Mouse (Mus musculus): ENCODE measurements at regions not wholly inside any gene's neighbourhood (a gene's known extent, or its start where the extent isn't known, plus 50 kb on each side); places are given as distances from the start of the nearest gene placed in this dataset.

DNA sequence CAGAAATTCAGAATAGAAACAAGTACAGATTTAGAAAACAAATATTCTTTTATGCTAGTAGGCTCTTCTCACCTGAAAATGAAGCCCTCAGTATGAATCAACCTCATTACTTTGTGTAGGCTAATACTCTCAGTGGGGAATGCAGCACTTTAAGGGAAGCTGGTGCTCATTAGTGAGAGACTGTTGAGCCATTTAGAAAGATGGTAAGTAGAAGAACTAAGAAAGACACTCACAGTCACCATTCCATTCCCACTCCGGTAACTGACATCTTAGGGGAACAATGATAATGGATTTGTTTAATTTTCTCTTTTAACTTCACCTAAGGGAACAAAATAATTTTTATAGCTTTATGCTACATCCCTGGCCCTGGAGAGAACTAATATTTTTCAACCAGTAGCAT is 648.0 kb upstream of the Nova1 start:
- Histone ChIP-seq H3K4me1 (ENCODE audit: control insufficient read depth, insufficient read depth, low read length) (no peaks in the 10 kb centered on the region), H3K36me3 (ENCODE audit: control insufficient read depth, insufficient read depth, low read length) (no peaks in the 10 kb centered on the region), H3K4me3 (ENCODE audit: low read depth, low read length) (no peak overlapping the region), H3K27ac (ENCODE audit: low read depth, low read length) (no peak overlapping the region), H3K27me3 (ENCODE audit: control insufficient read depth, insufficient read depth, low read length) (no peaks in the 10 kb centered on the region), H3K4me2 (ENCODE audit: low read depth, low read length) (no peak overlapping the region), H3K9me3 (ENCODE audit: control insufficient read depth, low read length) (no peaks in the 10 kb centered on the region), H3K9ac (replicated peaks; ENCODE audit: low read depth, low read length) (no peak overlapping the region)
- 38% methylated on average over 1 of the region's 1 CpGs for WGBS
- no peak for ATAC-seq (ENCODE audit: low read depth)

DNA sequence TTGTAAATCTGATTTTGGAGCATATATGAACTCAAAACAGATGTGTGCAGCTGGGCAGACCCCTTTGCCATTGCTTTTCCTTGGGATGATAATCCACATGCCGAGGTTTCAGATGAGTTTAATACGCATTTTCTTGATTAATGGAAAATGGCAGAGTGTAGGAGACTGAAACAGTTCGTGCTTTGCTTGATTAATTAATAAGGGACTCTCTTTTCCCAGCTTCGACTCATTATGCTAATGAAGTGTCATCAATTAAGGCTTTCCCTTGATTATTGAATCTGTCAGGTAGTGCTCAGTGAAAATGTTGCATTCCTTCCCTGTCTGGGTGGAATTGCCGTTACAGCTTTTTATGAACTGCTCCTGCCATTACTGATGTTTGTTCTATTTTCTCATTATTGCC is 647.2 kb upstream of the Nova1 start:
- Histone ChIP-seq H3K9ac (replicated peaks; ENCODE audit: low read depth, low read length) (no peak overlapping the region), H3K4me2 (ENCODE audit: low read depth, low read length) (no peak overlapping the region), H3K27ac (ENCODE audit: low read depth, low read length) (0 out of 2 replicates have a peak overlapping the region, but pooled peaks have one; percentile 10), H3K4me3 (ENCODE audit: low read depth, low read length) (no peak overlapping the region), H3K4me1 (ENCODE audit: control insufficient read depth, insufficient read depth, low read length) (no peaks in the 10 kb centered on the region), H3K27me3 (ENCODE audit: control insufficient read depth, insufficient read depth, low read length) (no peaks in the 10 kb centered on the region), H3K9me3 (ENCODE audit: control insufficient read depth, low read length) (no peaks in the 10 kb centered on the region), H3K36me3 (ENCODE audit: control insufficient read depth, insufficient read depth, low read length) (no peaks in the 10 kb centered on the region)
- 38% methylated on average over 5 of the region's 5 CpGs for WGBS
- ATAC-seq (ENCODE audit: low read depth): peak; percentile 77; the same call in 1 of the 2 replicates

DNA sequence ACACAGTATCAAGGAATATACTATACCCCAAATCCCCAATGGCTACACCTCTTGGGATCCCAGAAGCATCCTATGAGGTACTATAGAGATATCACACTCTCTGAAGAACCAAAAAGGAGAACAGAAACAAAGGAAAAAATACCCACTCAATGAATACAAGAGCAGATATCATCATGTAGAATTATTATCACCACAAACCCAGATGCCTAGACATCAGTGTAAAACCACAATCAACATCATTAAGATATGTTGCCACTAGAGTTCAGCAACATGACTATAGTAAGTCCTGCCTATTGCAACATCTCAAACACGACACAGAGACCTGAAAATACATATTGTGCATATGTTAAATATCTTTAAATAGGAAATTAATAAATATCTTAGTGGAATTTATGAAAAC is 612.9 kb upstream of the Nova1 start:
- Histone ChIP-seq H3K36me3 (ENCODE audit: control insufficient read depth, insufficient read depth, low read length) (no peaks in the 10 kb centered on the region), H3K9me3 (ENCODE audit: control insufficient read depth, low read length) (no peaks in the 10 kb centered on the region), H3K27ac (ENCODE audit: low read depth, low read length) (no peak overlapping the region), H3K9ac (replicated peaks; ENCODE audit: low read depth, low read length) (no peak overlapping the region), H3K4me3 (ENCODE audit: low read depth, low read length) (no peak overlapping the region), H3K27me3 (ENCODE audit: control insufficient read depth, insufficient read depth, low read length) (no peaks in the 10 kb centered on the region), H3K4me1 (ENCODE audit: control insufficient read depth, insufficient read depth, low read length) (no peaks in the 10 kb centered on the region), H3K4me2 (ENCODE audit: low read depth, low read length) (no peak overlapping the region)
- ATAC-seq (ENCODE audit: low read depth): no peak
- 56% methylated on average over 1 of the region's 1 CpGs for WGBS

DNA sequence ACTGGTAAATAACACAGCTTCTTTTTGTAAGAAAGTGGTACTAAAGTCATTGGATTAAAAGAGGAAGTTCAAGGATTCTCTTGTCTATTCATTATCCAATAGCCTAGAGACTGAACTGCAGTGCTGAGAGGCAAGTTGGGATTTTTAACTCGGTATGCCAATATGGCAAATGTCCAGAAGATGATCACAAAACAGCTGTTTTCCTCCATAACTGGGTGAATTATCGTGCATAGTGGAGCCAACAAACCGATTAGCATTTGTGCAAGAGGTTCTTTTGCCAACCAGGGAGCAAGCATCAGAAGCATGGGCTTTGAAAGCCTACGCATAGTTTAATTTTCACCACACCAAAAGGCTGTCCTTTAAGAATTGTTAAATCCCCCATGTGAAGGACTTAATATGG is 593.5 kb upstream of the Nova1 start:
- Histone ChIP-seq H3K4me2 (ENCODE audit: low read depth, low read length) (no peak overlapping the region), H3K9ac (replicated peaks; ENCODE audit: low read depth, low read length) (no peak overlapping the region), H3K9me3 (ENCODE audit: control insufficient read depth, low read length) (no peaks in the 10 kb centered on the region), H3K27ac (ENCODE audit: low read depth, low read length) (no peak overlapping the region), H3K4me1 (ENCODE audit: control insufficient read depth, insufficient read depth, low read length) (no peaks in the 10 kb centered on the region), H3K4me3 (ENCODE audit: low read depth, low read length) (no peak overlapping the region), H3K36me3 (ENCODE audit: control insufficient read depth, insufficient read depth, low read length) (no peaks in the 10 kb centered on the region), H3K27me3 (ENCODE audit: control insufficient read depth, insufficient read depth, low read length) (no peaks in the 10 kb centered on the region)
- ATAC-seq (ENCODE audit: low read depth): 0 out of 2 replicates have a peak, but pooled peaks have one; percentile 38
- WGBS: 63% methylated on average over 4 of the region's 4 CpGs

DNA sequence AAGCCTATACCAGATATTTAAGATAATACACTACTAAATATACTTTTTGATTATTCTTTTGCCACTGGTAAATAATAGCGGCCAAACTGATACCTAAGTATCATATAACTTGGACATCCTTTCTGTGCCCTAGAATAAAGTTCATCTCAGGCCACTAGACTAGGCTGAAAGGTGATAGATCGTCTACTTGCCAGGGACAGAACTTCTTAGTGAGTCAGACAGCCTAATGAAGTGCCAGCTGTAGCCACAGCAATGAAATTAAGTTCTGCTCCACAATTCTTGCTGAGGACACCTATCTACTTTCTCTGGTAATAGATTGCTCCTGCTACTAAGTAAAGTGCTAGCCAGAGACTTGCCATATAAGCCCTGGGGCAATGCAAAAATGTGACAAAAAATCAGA is 587.8 kb upstream of the Nova1 start:
- Histone ChIP-seq H3K4me2 (ENCODE audit: low read depth, low read length) (no peak overlapping the region), H3K9ac (replicated peaks; ENCODE audit: low read depth, low read length) (no peak overlapping the region), H3K4me1 (ENCODE audit: control insufficient read depth, insufficient read depth, low read length) (no peaks in the 10 kb centered on the region), H3K9me3 (ENCODE audit: control insufficient read depth, low read length) (no peaks in the 10 kb centered on the region), H3K27me3 (ENCODE audit: control insufficient read depth, insufficient read depth, low read length) (no peaks in the 10 kb centered on the region), H3K4me3 (ENCODE audit: low read depth, low read length) (no peak overlapping the region), H3K27ac (ENCODE audit: low read depth, low read length) (no peak overlapping the region), H3K36me3 (ENCODE audit: control insufficient read depth, insufficient read depth, low read length) (no peaks in the 10 kb centered on the region)
- WGBS: 94% methylated on average over 2 of the region's 2 CpGs
- ATAC-seq (ENCODE audit: low read depth): no peak

DNA sequence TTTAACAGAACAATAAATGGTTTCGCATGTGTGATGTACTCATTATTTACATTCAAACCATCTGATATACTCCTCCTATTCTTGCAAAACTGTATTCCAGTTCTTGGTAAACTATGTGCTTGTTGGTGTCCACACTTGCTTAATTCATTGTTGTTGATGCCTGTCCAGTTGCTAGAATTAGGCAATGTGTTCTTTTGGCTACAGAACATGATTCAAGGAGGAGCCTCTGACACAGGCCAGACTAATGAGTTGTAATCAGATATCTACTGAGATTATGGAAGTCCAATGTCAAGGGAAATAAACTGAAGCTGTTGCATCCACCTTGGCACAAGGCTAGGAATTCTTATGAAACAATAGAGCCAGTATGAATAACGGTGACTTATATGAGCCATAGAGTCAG is 587.4 kb upstream of the Nova1 start:
- Histone ChIP-seq H3K4me1 (ENCODE audit: control insufficient read depth, insufficient read depth, low read length) (no peaks in the 10 kb centered on the region), H3K9me3 (ENCODE audit: control insufficient read depth, low read length) (no peaks in the 10 kb centered on the region), H3K27me3 (ENCODE audit: control insufficient read depth, insufficient read depth, low read length) (no peaks in the 10 kb centered on the region), H3K4me2 (ENCODE audit: low read depth, low read length) (no peak overlapping the region), H3K4me3 (ENCODE audit: low read depth, low read length) (no peak overlapping the region), H3K9ac (replicated peaks; ENCODE audit: low read depth, low read length) (no peak overlapping the region), H3K27ac (ENCODE audit: low read depth, low read length) (no peak overlapping the region), H3K36me3 (ENCODE audit: control insufficient read depth, insufficient read depth, low read length) (no peaks in the 10 kb centered on the region)
- 94% methylated on average over 2 of the region's 2 CpGs for WGBS
- ATAC-seq (ENCODE audit: low read depth): no peak

DNA sequence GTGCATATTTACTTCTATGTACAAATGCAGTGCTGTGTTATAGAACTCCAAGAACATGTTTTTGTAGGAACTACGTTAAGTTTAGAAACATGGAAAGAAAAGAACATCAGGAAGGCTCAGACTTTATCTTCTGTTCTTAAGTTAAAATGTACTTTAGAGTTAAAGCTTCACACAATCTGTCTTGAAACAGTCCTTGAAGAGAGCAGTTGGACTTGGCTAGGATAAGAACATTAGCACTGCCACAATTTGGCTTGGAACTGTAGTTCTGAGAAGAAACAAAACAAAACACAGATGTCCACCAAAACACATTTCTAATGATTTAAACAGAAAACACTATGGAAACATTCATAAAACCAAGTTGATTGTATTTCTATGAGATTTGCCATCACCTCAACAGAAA is 564.5 kb upstream of the Nova1 start:
- no peak for ATAC-seq (ENCODE audit: low read depth)
- H3K27me3 ChIP-seq (ENCODE audit: control insufficient read depth, insufficient read depth, low read length): no peaks in the 10 kb centered on the region
- WGBS: 91% methylated on average over 1 of the region's 1 CpGs

DNA sequence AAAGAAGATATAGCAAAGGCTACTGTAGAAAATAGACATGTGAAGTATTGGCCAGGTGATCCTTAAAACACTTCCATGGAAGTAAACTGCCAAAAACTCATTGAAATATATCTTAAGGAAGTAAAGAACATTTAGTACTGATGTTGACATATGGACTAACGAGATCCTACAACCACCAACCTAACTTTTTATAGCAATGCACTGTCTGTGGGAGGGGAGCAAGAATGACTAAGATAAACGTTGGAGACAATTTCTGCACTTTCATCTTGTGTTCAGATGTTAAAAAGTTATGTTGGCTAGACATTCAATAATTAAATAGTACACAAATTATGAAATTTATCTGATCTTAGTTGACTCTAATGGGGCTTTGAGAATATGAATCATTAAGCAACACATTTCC is 534.5 kb upstream of the Nova1 start:
- H3K27me3 ChIP-seq (ENCODE audit: control insufficient read depth, insufficient read depth, low read length): no peaks in the 10 kb centered on the region
- 86% methylated on average over 2 of the region's 2 CpGs for WGBS
- no peak overlapping the region for H3K27ac ChIP-seq (ENCODE audit: low read depth, low read length)
- no peaks in the 10 kb centered on the region for H3K9me3 ChIP-seq (ENCODE audit: control insufficient read depth, low read length)
- H3K4me3 ChIP-seq (ENCODE audit: low read depth, low read length): no peak overlapping the region
- H3K4me2 ChIP-seq (ENCODE audit: low read depth, low read length): no peak overlapping the region
- H3K4me1 ChIP-seq (ENCODE audit: control insufficient read depth, insufficient read depth, low read length): no peaks in the 10 kb centered on the region
- H3K9ac ChIP-seq (replicated peaks; ENCODE audit: low read depth, low read length): no peak overlapping the region
- H3K36me3 ChIP-seq (ENCODE audit: control insufficient read depth, insufficient read depth, low read length): no peaks in the 10 kb centered on the region
- ATAC-seq (ENCODE audit: low read depth): no peak

More for the DNA sequence above, 564.5 kb upstream of the Nova1 start:
- Histone ChIP-seq H3K9me3 (ENCODE audit: control insufficient read depth, low read length) (no peaks in the 10 kb centered on the region), H3K9ac (replicated peaks; ENCODE audit: low read depth, low read length) (no peak overlapping the region), H3K4me3 (ENCODE audit: low read depth, low read length) (no peak overlapping the region), H3K4me2 (ENCODE audit: low read depth, low read length) (no peak overlapping the region), H3K36me3 (ENCODE audit: control insufficient read depth, insufficient read depth, low read length) (no peaks in the 10 kb centered on the region), H3K4me1 (ENCODE audit: control insufficient read depth, insufficient read depth, low read length) (no peaks in the 10 kb centered on the region), H3K27ac (ENCODE audit: low read depth, low read length) (no peak overlapping the region)

DNA sequence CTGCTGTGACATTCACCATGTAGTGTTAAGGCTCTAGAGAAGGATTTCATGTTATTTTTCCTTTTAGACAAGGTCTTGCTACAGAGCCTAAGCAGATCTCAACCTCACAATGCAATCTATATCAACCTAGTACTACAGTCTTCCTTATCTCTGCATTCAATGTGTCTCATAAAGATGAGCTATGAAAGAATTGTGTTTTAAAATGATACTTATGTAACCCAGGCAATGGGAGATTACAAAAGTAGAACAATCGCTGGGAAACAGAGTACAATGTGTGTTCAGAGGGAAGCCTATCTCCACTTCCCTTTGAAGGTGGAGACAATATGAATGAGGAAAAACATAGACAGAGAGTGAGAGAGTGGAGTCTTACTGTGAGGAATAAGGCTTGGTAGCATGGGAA is 532.5 kb upstream of the Nova1 start:
- 93% methylated on average over 1 of the region's 1 CpGs for WGBS
- ATAC-seq (ENCODE audit: low read depth): no peak

DNA sequence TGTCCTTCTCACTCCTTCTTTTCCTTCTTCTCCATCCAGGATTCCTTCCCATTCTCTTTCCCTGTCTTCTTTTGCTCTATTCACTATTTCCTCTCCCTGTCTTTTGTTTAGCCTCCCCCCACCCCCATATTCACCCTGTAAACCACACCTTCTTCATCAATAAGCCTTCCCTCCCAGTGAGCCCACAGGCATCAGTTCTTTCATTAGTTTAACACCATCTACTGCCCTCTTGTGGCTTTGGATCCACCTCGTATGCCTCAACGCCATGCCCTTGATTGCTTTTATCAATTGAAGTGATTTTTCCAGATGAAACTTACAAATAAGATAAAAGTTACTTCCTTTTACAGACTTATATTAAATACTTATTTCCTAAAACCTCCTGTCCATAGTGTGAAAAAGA is 494.7 kb upstream of the Nova1 start:
- Histone ChIP-seq H3K36me3 (ENCODE audit: control insufficient read depth, insufficient read depth, low read length) (no peaks in the 10 kb centered on the region), H3K4me2 (ENCODE audit: low read depth, low read length) (no peak overlapping the region), H3K9me3 (ENCODE audit: control insufficient read depth, low read length) (no peaks in the 10 kb centered on the region), H3K27ac (ENCODE audit: low read depth, low read length) (no peak overlapping the region), H3K4me3 (ENCODE audit: low read depth, low read length) (no peak overlapping the region), H3K27me3 (ENCODE audit: control insufficient read depth, insufficient read depth, low read length) (no peaks in the 10 kb centered on the region), H3K4me1 (ENCODE audit: control insufficient read depth, insufficient read depth, low read length) (no peaks in the 10 kb centered on the region), H3K9ac (replicated peaks; ENCODE audit: low read depth, low read length) (no peak overlapping the region)
- ATAC-seq (ENCODE audit: low read depth): no peak
- WGBS: 17% methylated on average over 2 of the region's 2 CpGs

More for the DNA sequence above, 532.5 kb upstream of the Nova1 start:
- no peaks in the 10 kb centered on the region for H3K4me1 ChIP-seq (ENCODE audit: control insufficient read depth, insufficient read depth, low read length)
- no peak overlapping the region for H3K9ac ChIP-seq (replicated peaks; ENCODE audit: low read depth, low read length)
- no peaks in the 10 kb centered on the region for H3K9me3 ChIP-seq (ENCODE audit: control insufficient read depth, low read length)
- H3K4me3 ChIP-seq (ENCODE audit: low read depth, low read length): no peak overlapping the region
- H3K4me2 ChIP-seq (ENCODE audit: low read depth, low read length): no peak overlapping the region
- H3K27ac ChIP-seq (ENCODE audit: low read depth, low read length): no peak overlapping the region
- no peaks in the 10 kb centered on the region for H3K36me3 ChIP-seq (ENCODE audit: control insufficient read depth, insufficient read depth, low read length)
- H3K27me3 ChIP-seq (ENCODE audit: control insufficient read depth, insufficient read depth, low read length): no peaks in the 10 kb centered on the region

All from neural tube, embryonic 14.5 days (tissue).